Mouse (Mus musculus): Measurements from ENCODE around the gene Fcho2. TPM values are rescaled to one million over a fixed set of nuclear protein-coding genes. Genes with fewer than 3 reads are reported as not detected.
"Not testable (repeated sequence)": the region's sequence is repeated elsewhere in the genome, so short reads cannot be mapped to it uniquely, and the experiment has no call there.

The Fcho2 gene
- total RNA-seq (2022), result 10 to 100 TPM; 33.0 to 43.3 (median 36.7) TPM

DNA sequence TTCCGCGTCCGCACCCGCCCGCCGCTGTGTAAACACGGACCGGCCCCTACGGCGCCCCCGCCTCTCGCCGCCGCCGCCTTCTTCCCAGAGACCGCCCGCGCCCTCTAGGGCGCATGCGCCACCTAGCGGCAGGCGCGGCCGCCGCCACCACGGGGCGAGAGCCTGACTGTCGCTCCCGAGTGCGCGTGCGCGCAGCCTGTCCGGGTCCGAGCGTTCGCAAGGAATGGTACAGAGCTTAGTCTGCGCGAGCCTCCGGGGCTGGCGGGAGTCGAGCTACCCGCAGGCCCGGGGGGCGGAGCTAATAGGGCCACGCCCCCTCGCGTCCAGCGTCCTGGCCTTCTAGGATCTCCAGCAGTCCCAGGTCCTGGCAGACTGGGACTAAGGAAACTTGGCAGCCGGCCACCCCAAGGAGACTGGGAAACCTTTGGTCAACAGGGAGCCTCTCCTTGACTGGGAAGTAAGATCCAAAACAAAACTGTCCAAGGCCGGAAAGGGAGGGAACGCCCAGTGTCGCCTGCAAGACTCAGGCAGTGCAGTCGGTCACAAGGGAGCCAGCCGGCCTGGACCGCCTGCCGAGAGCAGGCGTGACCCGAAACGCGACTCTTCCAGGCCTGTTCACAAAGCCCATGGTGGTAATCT is at the start of gene Fcho2:
Gene Fcho2 (minus strand): TSS at position 303 of the 639 bp plus-strand sequence.
- DNase-seq (ENCODE audit: low spot score in 2 of 2), result peak; percentile 92 to 94

DNA sequence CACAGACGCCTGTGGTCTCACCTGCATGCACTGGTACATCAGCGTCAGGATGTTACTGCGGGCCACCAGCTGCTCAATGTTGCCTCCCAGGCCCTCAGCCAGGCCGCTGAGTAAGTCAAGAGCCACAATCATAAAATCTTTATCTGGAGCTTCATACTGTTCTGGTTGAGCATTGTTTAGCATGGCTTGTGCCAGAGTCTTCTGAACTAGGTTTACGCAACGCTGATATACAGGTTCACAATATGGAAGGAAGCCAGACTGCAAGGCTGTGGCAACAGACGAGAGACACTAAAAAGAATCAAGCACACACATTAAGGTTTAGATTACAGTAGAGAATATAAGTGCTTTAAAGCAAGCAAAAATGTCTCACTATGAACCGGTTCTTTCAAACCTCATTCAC is 40.0 kb upstream of the Fcho2 start:
- no peak for DNase-seq (ENCODE audit: low spot score in 2 of 2)

DNA sequence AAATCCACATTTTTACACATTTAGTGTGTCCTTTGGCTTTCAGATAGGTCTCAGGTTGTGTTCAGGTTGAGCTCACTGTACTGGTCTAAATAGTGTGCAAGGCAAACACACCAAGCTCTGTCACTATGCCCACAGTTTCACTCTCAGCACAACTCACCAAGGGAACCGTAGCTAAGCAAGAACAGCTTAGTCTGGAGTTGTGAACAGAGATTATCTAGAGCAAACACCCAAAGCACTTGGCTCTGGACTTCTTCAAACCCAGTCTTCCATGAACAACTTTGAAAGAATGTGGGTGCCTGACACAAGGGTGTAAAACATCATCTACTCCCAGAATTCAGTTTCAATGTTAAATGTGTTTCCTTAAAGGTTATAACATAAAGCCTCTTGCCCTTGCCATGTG is 30.5 kb upstream of the Fcho2 start:
- peak in 1 of 2 experiments; percentile 2 for DNase-seq (ENCODE audit: low spot score in 2 of 2)

DNA sequence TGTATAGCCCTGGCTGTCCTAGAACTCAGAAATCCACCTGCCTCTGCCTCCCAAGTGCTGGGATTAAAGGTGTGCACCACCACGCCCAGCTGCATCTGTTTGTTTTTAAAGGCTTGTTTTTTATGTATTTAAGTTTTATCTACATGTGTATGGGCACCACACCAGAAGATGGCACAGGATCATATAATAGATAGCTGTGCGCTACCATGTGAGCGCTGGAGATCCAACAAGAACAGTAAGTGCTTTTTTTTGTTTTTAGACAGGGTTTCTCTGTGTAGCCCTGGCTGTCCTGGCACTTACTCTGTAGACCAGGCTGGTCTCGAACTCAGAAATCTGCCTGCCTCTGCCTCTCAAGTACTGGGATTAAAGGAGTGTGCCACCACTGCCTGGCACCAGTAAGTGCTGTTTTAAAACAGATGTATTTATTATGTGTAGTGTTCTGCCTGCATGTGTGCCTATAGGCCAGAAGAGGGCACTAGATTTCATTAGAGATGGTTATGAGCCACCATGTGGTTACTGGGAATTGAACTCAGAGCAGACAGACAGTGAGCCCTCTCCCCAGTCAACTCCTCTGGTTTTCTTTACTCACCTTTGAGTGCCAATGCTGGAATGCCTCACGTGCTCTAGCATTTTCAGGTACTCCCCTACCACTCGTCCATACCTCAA is 21.3 kb upstream of the Fcho2 start:
- no peak for DNase-seq (ENCODE audit: low spot score in 2 of 2)

DNA sequence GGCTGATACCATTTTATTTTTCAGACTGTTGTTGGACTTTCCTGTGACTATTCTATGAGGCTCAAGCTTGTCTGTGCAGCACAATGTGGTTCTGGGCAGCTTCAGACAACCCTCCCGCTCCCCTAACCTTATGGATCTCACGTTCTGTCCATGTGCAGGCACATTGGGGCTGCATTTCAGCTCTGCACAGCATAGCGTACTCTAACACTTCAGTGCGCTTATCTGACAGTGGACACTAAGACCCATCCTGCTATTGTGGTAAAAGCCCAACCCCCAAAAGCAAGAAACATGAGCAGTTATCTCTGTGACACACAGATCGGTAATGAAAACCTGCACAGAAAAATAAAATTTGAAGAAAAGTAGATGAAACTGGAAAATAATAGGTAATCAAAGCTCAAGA is 20.5 kb upstream of the Fcho2 start:
- DNase-seq (ENCODE audit: low spot score in 2 of 2), result no peak

DNA sequence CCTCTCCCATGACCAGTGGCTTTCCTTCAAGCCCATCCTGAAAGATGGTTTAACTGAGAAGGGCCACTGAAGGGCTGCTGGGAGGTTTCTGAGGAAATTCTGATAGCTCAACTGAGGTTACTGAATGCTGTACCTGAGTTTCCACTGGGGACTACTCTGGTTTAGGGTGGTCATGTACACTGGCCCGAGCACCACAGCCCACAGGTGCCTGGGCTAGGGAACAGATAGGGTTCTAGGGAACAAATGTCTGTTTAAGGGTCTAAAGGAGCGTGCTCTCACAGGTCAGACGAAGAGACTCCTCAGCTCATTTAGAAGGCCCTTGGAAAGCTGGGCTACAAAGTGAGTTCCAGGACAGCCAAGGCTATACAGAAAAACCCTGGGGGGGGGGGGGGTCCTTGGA is 19.5 kb upstream of the Fcho2 start:
- DNase-seq (ENCODE audit: low spot score in 2 of 2), result no peak

DNA sequence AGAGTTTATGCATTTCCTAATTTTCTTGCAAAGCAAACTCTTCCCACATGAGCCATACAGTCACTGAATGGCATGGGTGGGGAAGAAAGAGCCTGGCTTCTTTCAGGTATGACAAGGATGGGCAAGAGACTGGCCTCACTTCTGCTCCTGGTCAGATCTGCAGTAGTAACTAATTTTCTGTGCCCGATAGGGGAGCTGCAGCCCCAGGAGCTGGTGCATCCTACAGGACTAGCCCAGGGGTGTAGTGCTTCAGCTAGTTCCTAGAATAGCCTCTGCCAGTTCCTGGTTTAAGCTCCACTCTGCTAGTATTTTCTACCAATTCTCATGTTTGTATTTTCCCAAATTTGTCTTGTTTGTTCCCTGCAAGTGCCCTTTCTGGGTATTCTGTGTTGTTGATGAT is 18.9 kb upstream of the Fcho2 start:
- DNase-seq (ENCODE audit: low spot score in 2 of 2), result no peak

DNA sequence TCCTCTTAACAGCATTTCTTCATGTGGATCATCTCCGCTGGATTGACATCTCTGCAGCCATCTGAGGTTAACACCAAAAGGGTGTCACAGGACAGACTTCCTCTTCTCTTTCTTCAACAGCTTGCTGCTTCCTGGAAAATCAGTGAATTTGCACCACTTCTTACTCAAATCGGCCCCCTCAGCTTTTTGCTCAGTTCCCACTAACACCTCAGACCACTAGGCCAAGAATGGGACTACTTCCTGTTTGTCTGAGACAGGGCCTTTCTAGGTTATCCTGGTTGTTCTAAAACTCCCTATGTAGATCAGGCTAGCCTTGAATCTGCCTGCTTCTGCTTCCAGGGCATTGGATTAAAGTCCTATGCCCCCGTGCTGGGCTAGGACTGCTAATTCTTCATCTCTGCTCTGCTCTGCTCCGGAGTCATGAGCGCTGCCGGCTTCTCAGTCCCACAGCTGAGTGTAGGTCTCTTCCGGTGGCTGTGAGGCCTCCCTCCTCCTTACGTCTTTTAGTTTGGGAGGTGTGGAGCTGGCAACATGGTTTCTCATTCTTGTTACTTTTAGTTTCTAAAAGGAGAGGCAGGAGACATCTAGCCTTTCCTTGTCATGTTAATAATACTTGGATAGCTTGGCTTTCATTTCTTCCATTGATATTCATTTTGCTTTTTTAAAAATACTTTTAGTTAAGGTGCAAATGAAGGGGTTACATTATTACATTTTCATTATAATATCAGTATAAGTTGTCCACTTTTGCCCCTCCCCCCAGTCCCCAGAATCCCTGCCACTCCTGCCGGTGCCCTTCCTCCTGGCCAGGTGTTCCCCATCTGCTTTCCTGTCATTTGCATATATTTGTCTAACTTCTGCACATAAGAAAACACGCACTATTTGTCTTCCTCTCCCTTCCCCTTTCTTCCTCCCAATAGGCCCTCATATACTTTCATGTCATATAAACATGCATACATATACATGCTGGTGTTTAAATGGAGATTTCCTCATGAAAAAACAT is 17.5 kb upstream of the Fcho2 start:
- no peak for DNase-seq (ENCODE audit: low spot score in 2 of 2)

DNA sequence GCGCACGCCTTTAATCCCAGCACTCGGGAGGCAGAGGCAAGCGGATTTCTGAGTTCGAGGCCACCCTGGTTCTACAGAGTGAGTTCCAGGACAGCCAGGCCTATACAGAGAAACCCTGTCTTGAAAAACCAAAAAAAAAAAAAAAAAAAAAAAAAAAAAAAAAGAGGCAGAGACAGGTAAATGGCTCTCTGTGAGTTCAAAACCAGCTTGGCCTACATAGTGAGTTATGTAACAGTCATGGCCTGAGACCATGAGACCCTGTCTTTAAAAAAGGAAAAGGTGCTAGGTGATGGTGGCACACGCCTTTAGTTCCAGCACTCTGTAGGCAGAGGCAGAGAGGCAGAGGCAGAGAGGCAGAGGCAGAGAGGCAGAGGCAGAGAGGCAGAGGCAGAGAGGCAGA is 13.8 kb upstream of the Fcho2 start:
- not testable (repeated sequence) for DNase-seq (ENCODE audit: low spot score in 2 of 2)

DNA sequence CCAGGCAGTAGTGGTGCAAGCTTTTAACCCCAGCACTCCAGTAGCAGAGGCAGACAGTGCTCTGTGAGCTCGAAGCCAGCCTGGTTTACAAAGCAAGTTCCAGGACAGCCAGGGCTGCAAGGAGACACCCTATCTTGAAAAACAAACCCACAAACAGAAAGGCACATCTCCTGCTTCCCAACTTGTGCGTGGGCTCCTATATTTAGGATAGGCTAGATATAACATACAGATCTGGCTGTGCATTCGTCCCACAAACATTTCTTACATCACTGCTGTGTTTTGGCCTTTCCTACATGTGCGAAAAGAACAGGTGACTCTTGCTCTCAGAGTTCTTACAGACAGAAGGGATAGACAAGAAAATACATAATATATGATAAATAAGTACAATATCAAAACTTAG is 10.3 kb upstream of the Fcho2 start:
- no peak for DNase-seq (ENCODE audit: low spot score in 2 of 2)

DNA sequence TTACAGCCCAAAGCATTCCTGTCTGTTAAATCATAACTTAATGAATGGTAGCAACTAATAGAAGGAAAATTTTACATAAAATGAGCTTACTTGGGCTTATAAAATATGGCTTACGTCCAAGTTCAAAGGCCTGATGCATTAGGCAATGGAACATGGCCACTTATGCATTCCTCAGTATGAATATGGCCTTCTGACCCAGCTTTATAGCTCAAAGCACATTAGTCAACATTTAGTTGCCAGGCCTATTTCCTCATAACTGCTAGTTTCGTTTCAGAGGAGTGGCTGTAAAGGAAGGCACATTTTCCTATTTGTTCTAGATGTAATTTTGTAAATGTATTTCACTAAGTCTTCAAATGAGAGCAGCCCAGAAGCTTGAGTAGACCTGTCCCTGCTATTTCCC is 3.8 kb upstream of the Fcho2 start:
- no peak for DNase-seq (ENCODE audit: low spot score in 2 of 2)

DNA sequence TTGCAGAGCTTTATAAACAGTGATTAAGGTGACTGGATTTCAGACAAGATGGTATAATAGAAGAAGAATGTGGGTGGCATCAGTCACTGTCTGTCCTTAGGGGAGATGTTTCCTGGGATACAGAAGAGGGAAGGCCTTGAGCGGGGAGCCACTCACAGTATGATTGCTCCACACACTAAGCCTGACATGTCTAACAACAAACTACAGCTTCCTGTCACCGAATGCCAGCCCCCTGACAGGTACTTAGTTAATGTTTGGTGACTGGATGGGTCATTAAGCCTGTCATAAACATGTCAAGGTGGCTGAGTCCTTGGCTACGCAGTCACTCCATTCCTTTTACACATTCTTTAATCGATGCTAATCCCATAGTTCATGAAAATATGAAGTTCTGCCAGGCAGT is 3.0 kb upstream of the Fcho2 start:
- DNase-seq (ENCODE audit: low spot score in 2 of 2), result no peak

DNA sequence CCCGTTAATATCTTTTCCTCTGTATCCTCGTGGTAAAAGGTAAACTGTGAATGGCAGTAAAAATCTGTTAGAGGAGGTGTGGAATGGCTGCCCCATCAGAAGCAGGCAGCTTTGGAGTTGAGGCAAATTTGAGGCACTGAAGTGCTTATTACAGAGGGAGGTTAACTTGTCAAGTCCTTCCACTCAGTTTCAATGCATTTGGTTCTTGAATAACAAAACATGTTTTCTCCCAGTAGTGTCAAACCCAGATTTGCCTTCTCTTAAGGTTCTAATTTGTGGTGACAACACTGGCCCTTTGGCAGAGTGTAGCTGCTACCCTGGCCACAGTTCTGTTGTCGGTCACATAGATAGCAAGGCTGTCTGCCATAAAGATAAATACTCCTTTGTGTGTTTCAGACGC is 2.5 kb upstream of the Fcho2 start:
- DNase-seq (ENCODE audit: low spot score in 2 of 2), result no peak

DNA sequence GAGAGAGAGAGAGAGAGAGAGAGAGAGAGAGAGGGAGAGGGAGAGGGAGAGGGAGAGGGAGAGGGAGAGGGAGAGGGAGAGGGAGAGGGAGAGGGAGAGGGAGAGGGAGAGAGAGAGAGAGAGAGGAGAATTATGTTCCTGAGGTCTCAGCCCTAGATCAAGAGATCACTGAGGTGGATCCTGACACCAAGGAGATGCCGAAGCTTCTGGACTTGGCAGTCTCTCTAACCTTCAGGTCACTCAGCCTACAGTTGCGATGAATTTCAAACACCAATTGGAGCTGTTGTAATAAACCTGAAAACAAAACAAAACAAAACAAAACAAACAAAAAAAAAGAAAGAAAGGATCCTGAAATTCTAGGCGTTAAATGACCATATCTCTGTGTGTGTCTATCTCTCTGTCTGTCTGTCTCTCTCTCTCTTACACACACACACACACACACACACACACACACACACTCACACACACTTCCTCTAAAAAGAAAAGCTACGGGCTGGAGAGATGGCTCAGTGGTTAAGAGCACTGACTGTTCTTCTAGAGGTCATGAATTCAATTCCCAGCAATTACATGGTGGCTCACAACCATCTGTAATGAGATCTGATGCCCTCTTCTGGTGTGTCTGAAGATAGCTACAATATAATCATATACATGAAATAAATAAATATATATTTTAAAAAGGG is 1.9 kb upstream of the Fcho2 start:
- not testable (repeated sequence) for DNase-seq (ENCODE audit: low spot score in 2 of 2)

DNA sequence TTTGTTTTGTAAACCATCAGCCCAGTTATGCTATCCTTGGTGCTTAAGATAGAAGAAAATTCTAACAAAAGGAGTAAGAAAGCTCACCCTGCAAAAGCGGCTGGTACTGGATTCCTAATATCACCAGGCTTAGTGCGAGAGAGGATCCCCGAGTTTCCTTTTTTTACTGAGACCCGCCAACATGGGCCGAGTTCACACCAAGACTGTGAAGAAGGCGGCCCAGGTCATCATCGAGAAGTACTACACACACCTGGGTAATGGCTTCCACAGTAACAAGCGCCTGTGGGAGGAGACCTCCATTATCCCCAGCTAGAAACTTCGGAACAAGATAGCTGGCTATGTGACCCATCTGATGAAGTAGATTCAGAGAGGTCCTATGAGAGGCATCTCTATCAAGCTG is 1.3 kb upstream of the Fcho2 start:
- DNase-seq (ENCODE audit: low spot score in 2 of 2), result no peak

DNA sequence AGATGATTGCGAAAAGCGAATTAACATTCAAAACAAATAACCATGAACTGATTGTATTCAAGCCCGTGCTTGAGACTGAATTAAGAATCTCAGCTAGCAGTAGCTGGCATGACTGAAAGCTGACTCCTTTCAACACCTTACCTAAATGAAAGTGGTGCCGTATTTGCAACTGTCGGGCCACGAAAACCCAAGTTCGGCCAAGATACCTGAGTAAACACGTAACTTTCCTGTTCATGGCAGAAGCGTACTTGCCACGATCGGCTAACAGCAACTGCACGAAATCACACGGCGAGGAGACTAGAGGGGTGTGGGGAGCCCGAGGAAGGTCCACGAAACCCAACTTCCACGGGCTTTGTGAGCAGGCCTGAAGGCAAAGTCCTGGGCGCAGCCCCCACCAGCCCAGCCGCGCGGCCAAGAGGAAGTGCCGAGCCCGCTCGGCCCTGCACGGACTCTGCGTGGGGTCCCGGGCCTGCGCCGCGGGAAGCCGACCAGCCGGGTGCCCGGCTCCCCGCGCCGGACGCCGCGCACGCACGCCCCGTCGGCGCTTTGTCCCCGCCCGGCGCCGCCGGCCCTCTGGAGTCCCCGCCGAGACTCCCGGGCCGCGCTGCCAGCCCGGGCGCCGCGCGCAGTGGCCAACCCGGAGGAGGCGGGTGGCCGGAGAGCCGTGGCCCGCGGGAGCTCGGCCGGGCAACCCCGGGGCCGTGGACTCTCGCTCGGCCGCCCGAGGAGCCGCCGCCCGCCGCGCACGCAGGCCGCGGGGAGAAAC is 791 bp downstream of the Fcho2 start:
- DNase-seq (ENCODE audit: low spot score in 2 of 2), result peak in 1 of 2 experiments; percentile 40

DNA sequence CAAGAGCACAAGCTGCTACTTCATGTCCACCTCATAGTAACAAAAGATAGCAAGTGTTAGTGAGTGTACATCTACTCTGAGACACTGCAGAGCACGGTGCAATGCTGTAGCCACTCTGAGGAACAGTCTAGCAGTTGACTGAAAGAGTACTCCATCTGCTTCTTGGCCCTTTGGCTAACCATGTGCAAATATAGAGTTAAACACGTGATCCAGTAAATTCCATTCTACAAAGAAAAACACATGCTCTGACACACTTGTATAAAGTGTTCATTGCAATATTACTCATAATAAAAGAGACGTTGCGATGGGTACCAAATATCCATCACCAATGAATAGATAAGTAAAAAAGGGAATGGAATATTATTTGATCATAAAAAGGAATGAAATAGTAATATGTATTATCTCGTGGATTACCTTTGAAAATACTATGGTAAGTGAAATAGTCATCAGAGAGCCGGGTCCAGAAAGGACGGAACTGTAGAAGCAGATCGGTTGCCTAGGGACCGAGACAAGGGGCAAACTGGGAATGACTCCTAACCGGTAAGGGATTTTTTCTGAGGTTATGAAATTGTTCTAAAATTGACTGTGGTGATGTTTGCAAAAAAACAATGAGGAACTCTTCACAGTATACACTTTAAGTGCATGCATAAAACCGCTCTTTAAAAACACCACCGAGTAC is 1.5 kb downstream of the Fcho2 start:
- DNase-seq (ENCODE audit: low spot score in 2 of 2), result no peak

DNA sequence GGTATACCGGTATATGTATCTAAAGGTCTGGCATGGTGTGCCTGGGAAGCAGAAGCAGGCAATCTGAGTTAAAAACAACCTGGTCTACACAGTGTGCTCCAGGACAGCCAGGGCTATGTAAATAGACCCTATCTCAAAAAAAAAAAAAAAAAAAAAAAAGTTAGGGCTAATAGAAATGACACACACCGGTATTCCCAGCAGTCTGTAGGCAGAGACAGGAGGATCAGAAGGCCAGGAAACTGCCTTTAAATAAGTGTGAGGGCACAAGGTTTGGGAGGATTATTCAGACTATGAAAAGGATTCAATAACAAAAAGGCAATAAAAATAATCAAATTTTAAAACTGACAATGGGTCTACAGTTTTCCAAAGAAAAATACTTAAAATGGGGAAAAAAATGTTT is 2.1 kb downstream of the Fcho2 start:
- no peak for DNase-seq (ENCODE audit: low spot score in 2 of 2)

DNA sequence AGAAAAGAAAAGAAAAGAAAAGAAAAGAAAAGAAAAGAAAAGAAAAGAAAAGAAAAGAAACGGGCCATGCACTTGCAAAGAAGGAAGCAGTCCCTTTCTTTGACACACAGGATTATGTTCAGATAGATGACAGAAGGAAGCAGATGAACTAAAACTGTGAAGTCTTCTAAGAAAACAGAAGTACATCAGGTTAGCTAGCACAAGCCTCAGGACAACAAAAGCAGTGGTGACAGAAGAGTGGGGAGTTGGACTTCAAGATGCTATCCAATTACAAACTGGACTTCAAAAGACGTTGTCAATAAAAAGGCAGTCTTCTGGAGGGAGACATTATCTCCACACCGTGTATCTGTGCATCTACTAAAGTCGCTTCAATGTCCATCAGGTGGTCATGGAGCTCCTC is 3.0 kb downstream of the Fcho2 start:
- no peak for DNase-seq (ENCODE audit: low spot score in 2 of 2)

DNA sequence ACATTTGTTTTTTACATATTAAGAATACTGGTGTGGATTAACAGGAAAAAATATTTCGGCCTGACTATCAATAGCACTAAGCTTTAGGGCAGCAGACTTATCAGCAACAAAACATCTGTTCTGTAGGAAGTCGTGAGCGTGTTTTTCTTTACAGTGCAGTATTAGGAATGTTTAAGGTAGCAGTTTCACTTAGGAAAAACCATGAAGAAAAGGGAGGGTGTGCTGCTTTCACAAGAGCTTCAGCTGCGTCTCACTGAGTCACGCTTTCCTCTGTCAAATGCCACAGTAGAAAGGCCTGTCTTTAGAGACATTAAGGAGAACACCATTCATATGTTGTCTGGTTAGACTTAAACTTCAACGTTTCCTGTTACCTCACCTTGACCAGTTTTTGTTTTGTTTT is 5.1 kb downstream of the Fcho2 start:
- no peak for DNase-seq (ENCODE audit: low spot score in 2 of 2)
